Mouse (Mus musculus) ES-Bruce4 (cell line): ENCODE data around the gene Gm26992. TPM values are rescaled to one million over a fixed set of nuclear protein-coding genes. Genes with fewer than 3 reads are reported as not detected.

Experiments used
- H3K27ac ChIP-seq: 2 replicates; pipeline ENCODE4 v1.5.1; 2012; ENCODE audit warnings: low read length, inconsistent platforms; ENCODE audit not compliant: insufficient read depth
- H3K27me3 ChIP-seq: 2 replicates; pipeline ENCODE4 v1.6.1; 2012; ENCODE audit warnings: mild to moderate bottlenecking, low read length, inconsistent platforms; ENCODE audit not compliant: control insufficient read depth, poor library complexity, insufficient read depth, severe bottlenecking
- H3K36me3 ChIP-seq: 2 replicates; pipeline ENCODE4 v1.6.1; 2012; ENCODE audit warnings: inconsistent platforms, mild to moderate bottlenecking, low read length, moderate library complexity; ENCODE audit not compliant: control insufficient read depth, poor library complexity, insufficient read depth, severe bottlenecking
- H3K4me1 ChIP-seq: one replicate; pipeline ENCODE4 v1.8.1; 2011; ENCODE audit warnings: low read length; ENCODE audit not compliant: control insufficient read depth, insufficient read depth
- H3K4me3 ChIP-seq: 2 replicates; pipeline ENCODE4 v1.5.1; 2011; ENCODE audit warnings: low read depth, mild to moderate bottlenecking, low read length
- H3K9ac ChIP-seq: 2 replicates; pipeline ENCODE4 v1.6.1; 2012; ENCODE audit warnings: low read depth, mild to moderate bottlenecking, inconsistent platforms; ENCODE audit not compliant: poor library complexity, severe bottlenecking
- H3K9me3 ChIP-seq: replicated peaks from 2 replicates; pipeline ENCODE4 v1.6.1; 2012; ENCODE audit warnings: mild to moderate bottlenecking, low read length, inconsistent platforms; ENCODE audit not compliant: control insufficient read depth, poor library complexity, insufficient read depth, severe bottlenecking
- CTCF ChIP-seq: IDR thresholded peaks from one replicate; pipeline ENCODE4 v1.8.1; 2011; ENCODE audit warnings: low read depth, low read length
- EP300 ChIP-seq: IDR thresholded peaks from 2 replicates; pipeline ENCODE4 v1.6.1; 2011; ENCODE audit warnings: low read depth, low read length; ENCODE audit not compliant: insufficient read depth
- POLR2A ChIP-seq: IDR thresholded peaks from one replicate; pipeline ENCODE4 v1.8.1; 2011; ENCODE audit warnings: low read length; ENCODE audit not compliant: insufficient read depth
- polyA plus RNA-seq: library from polyadenylated mRNA; stranded (reverse); fragments of >200 nt; gene quantifications from 2 replicates; pipeline ENCODE4 v1.2.4, GENCODE M21; 2011; ENCODE audit warnings: low read depth; ENCODE audit not compliant: missing spikeins, insufficient read depth, insufficient read length

Gene Gm26992
- polyA plus RNA-seq, 1 experiment, result not detected

DNA sequence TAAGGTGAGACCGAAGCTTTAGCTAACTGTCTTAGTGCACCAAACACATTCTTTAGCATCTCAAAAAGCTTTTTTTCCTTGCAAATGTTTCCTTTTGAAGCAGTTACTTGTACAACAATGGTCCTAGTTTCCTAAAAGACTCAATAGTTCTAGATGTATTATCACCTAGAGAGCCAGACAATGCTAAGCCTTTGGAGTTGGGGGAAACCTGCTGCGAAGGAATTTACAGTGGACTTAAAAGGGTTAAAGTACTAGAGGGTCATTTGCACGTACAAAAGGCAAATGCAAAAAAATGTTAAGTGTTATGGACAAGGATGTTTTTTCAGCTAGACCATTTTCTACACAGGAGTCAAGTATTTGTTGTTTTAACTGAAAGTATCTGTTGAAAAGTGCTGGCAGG, 50.5 kb downstream of the Gm26992 start:
- Histone ChIP-seq H3K9me3 (no peaks in the 10 kb centered on the region), H3K36me3 (no peaks in the 10 kb centered on the region; the same call in 1 of the 2 replicates)
- no peak for TF ChIP-seq CTCF
- no peak for TF ChIP-seq POLR2A
- no peak for TF ChIP-seq EP300

DNA sequence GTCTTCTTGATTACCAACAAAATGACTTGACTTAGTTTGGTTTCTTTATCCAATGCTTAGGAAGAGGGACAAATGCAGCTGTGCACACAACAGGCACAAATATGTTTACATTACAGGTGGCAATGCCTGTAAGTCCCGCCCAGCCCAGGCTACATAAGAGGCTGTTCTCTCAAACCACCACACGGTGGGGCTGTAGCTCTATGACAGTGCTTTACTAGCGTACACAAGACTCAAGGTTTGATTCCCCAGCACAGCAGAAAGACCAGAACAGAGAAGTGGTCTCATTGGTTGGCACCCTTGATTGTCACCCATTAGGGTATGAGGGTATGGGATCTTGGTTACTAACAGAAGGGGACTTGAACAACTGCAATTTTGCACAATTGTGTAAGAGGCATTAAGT, 55.7 kb downstream of the Gm26992 start:
- no peak overlapping the region for H3K9ac ChIP-seq
- H3K4me3 ChIP-seq, result no peak overlapping the region
- peaks cover 1% of the 10 kb centered on the region for H3K4me1 ChIP-seq
- H3K9me3 ChIP-seq, result peaks cover 6% of the 10 kb centered on the region; the same call in 1 of the 2 replicates
- H3K27me3 ChIP-seq, result no peaks in the 10 kb centered on the region
- no peak overlapping the region for H3K27ac ChIP-seq
- peaks cover 13% of the 10 kb centered on the region for H3K36me3 ChIP-seq
- TF ChIP-seq POLR2A (no peak), EP300 (no peak), CTCF (peak; percentile 56)

More for the DNA sequence above, 50.5 kb downstream of the Gm26992 start:
- no peaks in the 10 kb centered on the region for H3K27me3 ChIP-seq
- H3K4me1 ChIP-seq, result peaks cover 1% of the 10 kb centered on the region
- no peak overlapping the region for H3K4me3 ChIP-seq
- no peak overlapping the region for H3K9ac ChIP-seq
- H3K27ac ChIP-seq, result no peak overlapping the region

DNA sequence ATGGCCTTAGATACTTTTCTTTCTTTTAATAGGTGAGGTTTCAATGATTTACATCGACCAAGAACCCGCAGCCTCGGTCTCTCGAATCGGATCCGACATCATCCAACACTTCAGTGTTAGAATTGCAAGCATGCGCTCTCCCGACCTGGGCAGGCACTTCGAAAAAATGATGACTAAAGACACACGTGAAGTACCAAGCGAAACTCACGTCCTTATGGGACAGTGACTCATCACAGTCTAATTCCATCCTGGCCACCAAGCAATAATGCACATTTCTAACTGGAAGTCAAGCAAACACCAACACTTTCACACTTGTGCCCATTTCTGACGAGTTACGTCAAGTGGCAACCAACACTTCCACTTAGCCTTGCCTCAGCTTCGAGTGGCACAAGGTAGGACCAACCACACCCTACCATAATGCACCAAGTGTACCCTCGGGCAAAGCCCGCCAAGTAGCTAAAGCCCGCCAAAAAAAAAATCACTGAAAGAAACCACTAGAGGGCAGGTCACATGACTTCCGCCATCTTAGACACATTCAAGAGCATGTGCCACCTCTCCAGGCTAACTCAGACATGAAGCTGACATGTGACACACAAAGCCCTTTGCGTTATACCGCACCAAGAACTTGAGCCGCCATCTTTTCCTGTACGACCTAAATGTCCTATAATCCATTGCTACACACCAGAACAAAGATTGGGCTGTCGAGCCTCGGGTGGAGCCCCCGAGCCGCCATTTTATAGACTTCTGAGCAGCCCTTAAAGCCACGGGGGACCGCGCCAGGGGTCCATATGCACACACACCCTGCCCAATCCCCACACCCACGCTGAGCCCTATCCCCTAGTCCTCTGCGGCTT, 59.7 kb downstream of the Gm26992 start:
- Histone ChIP-seq H3K4me1 (no peaks in the 10 kb centered on the region), H3K27me3 (no peaks in the 10 kb centered on the region), H3K36me3 (peaks cover 23% of the 10 kb centered on the region), H3K9me3 (peaks cover 6% of the 10 kb centered on the region; the same call in 1 of the 2 replicates), H3K27ac (no peak overlapping the region), H3K4me3 (no peak overlapping the region), H3K9ac (no peak overlapping the region)
- TF ChIP-seq CTCF (no peak), POLR2A (no peak), EP300 (no peak)

DNA sequence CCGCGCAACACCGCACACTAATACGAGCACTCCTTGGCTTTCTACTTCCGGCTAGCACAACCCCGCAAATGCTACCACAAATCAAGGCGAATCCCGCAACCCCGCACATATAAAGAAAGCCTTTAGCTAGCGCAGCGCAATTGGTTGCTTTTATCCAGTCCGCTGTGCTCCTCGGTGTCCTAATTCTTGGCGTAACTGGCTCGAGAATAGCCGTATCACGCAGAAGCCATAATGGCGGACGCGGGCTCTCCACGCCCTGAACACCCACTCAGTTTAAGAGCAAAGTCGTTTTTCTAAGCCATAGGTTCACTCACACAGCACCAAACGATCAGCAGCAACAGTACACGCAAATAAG, 60.3 kb downstream of the Gm26992 start:
- Histone ChIP-seq H3K36me3 (peaks cover 23% of the 10 kb centered on the region), H3K9me3 (peaks cover 6% of the 10 kb centered on the region; the same call in 1 of the 2 replicates), H3K9ac (no peak overlapping the region), H3K27ac (no peak overlapping the region), H3K4me1 (no peaks in the 10 kb centered on the region), H3K27me3 (no peaks in the 10 kb centered on the region), H3K4me3 (no peak overlapping the region)
- TF ChIP-seq POLR2A, result no peak
- no peak for TF ChIP-seq CTCF
- TF ChIP-seq EP300, result no peak

DNA sequence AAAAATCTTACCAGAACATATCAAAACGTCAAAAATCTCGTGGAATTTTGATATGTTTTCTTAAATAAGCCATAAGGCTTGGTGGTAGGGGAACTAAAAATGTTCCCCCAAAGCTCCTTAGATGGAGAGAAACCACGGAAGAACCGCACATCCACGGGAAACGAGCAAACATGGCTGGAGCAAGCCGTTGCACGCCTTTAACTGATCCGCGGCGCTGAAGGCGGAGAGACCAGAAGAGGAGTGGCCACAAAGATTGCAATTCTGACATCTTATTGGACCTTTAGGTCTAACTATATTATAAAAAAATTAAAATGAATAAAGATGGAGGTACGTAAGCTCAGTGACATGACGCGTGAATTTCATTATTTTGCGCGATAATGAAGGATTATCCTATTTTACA, 61.2 kb downstream of the Gm26992 start:
- Histone ChIP-seq H3K4me1 (no peaks in the 10 kb centered on the region), H3K9me3 (peaks cover 6% of the 10 kb centered on the region; the same call in 1 of the 2 replicates), H3K27me3 (no peaks in the 10 kb centered on the region), H3K36me3 (peaks cover 23% of the 10 kb centered on the region), H3K9ac (no peak overlapping the region), H3K4me3 (no peak overlapping the region), H3K27ac (no peak overlapping the region)
- no peak for TF ChIP-seq CTCF
- TF ChIP-seq POLR2A, result no peak
- TF ChIP-seq EP300, result no peak

DNA sequence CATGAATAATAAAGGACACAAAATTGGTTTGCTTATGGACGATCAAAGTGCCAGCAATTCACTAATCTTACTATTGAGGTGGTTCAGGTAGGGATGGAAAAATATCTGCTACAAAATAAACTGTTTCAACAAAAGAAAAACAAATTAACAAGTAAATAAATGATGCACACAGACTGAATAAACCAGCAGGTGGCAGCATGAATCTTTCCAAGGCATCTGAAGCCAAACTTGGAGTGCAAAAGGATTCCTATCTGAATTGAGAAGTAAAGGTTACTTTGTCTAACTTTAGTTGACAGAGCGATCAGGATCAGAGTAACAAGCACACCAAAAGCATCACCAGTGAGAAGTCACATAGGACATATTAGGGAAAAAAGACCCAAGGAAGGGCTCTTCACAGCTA, 62.2 kb downstream of the Gm26992 start:
- TF ChIP-seq EP300 (no peak), POLR2A (no peak)
- Histone ChIP-seq H3K27me3 (no peaks in the 10 kb centered on the region), H3K27ac (no peak overlapping the region), H3K4me1 (no peaks in the 10 kb centered on the region), H3K4me3 (no peak overlapping the region), H3K36me3 (peaks cover 23% of the 10 kb centered on the region), H3K9ac (no peak overlapping the region), H3K9me3 (peaks cover 6% of the 10 kb centered on the region; the same call in 1 of the 2 replicates)
